Mouse (Mus musculus) layer of hippocampus, adult 9-11 months (tissue): ENCODE data around the gene Acot7.

ENCODE experiments used
- DNase-seq: peaks from one replicate; pipeline ENCODE4 v3.0.0; 2022

Gene Acot7

GRCm38 (mm10) chr4:152177537-152178343 lies at the start of gene Acot7:
Gene Acot7, plus strand, starts transcription at chr4:152178134.
- peak; percentile 94 for DNase-seq

- no peak for DNase-seq
Measured at GRCm38 (mm10) chr4:152128784-152129183, 49.1 kb upstream of the Acot7 start.

GRCm38 (mm10) chr4:152129395-152129930 lies 48.5 kb upstream of the Acot7 start:
- no peak for DNase-seq

GRCm38 (mm10) chr4:152130771-152131653 lies 46.9 kb upstream of the Acot7 start:
- DNase-seq: no peak

GRCm38 (mm10) chr4:152131809-152132771 lies 45.8 kb upstream of the Acot7 start:
- no peak for DNase-seq

- no peak for DNase-seq
Measured at GRCm38 (mm10) chr4:152132772-152133169, 45.2 kb upstream of the Acot7 start.

- DNase-seq: no peak
Measured at GRCm38 (mm10) chr4:152133213-152133612, 44.7 kb upstream of the Acot7 start.

- no peak for DNase-seq
Measured at GRCm38 (mm10) chr4:152134507-152134906, 43.4 kb upstream of the Acot7 start.

GRCm38 (mm10) chr4:152135363-152135762 lies 42.6 kb upstream of the Acot7 start:
- no peak for DNase-seq

- no peak for DNase-seq
Measured at GRCm38 (mm10) chr4:152136112-152136875, 41.6 kb upstream of the Acot7 start.

GRCm38 (mm10) chr4:152136876-152137250 lies 41.1 kb upstream of the Acot7 start:
- no peak for DNase-seq

- DNase-seq: peak; percentile 82
Measured at GRCm38 (mm10) chr4:152138497-152139260, 39.3 kb upstream of the Acot7 start.

- no peak for DNase-seq
Measured at GRCm38 (mm10) chr4:152140441-152140840, 37.5 kb upstream of the Acot7 start.

- DNase-seq: no peak
Measured at GRCm38 (mm10) chr4:152141521-152142135, 36.3 kb upstream of the Acot7 start.

- no peak for DNase-seq
Measured at GRCm38 (mm10) chr4:152143632-152144031, 34.3 kb upstream of the Acot7 start.

- no peak for DNase-seq
Measured at GRCm38 (mm10) chr4:152145473-152145872, 32.5 kb upstream of the Acot7 start.

- no peak for DNase-seq
Measured at GRCm38 (mm10) chr4:152146033-152146827, 31.7 kb upstream of the Acot7 start.

- DNase-seq: no peak
Measured at GRCm38 (mm10) chr4:152150546-152150945, 27.4 kb upstream of the Acot7 start.

- DNase-seq: no peak
Measured at GRCm38 (mm10) chr4:152151451-152151965, 26.4 kb upstream of the Acot7 start.
